9 mouse cellular contexts compared by ENCODE assay signal in the genomic region with DNA sequence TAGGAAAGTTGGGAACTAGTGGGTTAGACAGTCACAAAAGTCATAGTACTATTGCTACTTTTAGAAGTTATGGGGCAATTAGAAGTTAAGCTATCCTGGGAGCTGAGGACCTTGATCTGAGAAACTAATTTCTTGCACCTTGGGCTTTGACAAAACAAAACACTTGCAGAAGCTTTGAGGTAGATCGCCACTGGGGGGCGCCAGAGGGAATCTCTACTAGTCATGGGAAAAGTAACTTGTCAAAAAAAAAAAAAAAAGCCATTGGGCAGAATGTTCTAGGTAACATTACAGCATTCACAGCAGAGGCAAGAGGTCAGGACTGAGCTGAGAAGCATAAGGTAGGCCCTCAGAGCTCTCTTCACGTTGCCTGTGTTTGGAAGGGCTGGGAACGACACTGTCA. TPM values are rescaled to one million over a fixed set of nuclear protein-coding genes. Genes with fewer than 3 reads are reported as not detected.
A peak's percentile ranks its signal among the peaks of the same experiment; 100 is the strongest.
DNase-seq lines count a peak whose midpoint lies in the region; ATAC-seq and TF ChIP-seq lines count a peak whose summit lies in the region.
"Had no signal": no experiment of that assay in that cellular context is flagged by ENCODE, and none has a peak within 500 bp of the region (broad histone marks: within the 10 kb centered on the region; RNA-seq: fewer than 3 reads in every experiment).

No protein-coding gene starts in this region.

- DNase-seq in neural tube, embryonic 10.5 days (ENCODE audit: extremely low spot score, low spot score), result peak; percentile 63
- DNase-seq in adrenal gland, adult 8-10 months, result peak; percentile 42
- peak; percentile 61 for DNase-seq in embryo, embryonic 10 days (ENCODE audit: low spot score)
- DNase-seq in kidney, postnatal 4 days, result peak; percentile 77 to 84
- peak; percentile 76 for DNase-seq in lung, embryonic 14.5 days
- DNase-seq in spleen, postnatal 36 days (ENCODE audit: low spot score in 2 of 2), result peak; percentile 53 to 73

- ATAC-seq in neural tube, embryonic 15.5 days (ENCODE audit: low FRiP score), result no peak
- ATAC-seq in lung, embryonic 14.5 days (ENCODE audit: insufficient read depth), result no peak

- peaks cover 60% of the 10 kb centered on the region for H3K36me3 ChIP-seq in neural tube, embryonic 15.5 days
- H3K36me3 ChIP-seq in lung, embryonic 14.5 days (ENCODE audit: insufficient read depth), result no peaks in the 10 kb centered on the region

- 44% methylated on average over 4 of the region's 4 CpGs for WGBS in neural tube, embryonic 15.5 days
- WGBS in lung, embryonic 14.5 days, result 40% methylated on average over 4 of the region's 4 CpGs

- no peak overlapping the region for H3K9ac ChIP-seq in neural tube, embryonic 15.5 days (replicated peaks)
- H3K9ac ChIP-seq in lung, embryonic 14.5 days, result no peak overlapping the region
- H3K9ac ChIP-seq: neural tube, embryonic 12.5 days had no signal

- H3K4me2 ChIP-seq in neural tube, embryonic 15.5 days, result no peak overlapping the region
- no peak overlapping the region for H3K4me2 ChIP-seq in lung, embryonic 14.5 days
- H3K4me2 ChIP-seq: neural tube, embryonic 12.5 days had no signal

- H3K27me3 ChIP-seq in neural tube, embryonic 15.5 days (replicated peaks), result no peaks in the 10 kb centered on the region
- H3K27me3 ChIP-seq in lung, embryonic 14.5 days (ENCODE audit: insufficient read depth, low read length), result no peaks in the 10 kb centered on the region
- H3K27me3 ChIP-seq: neural tube, embryonic 12.5 days had no signal

- no peak overlapping the region for H3K4me3 ChIP-seq in neural tube, embryonic 15.5 days (replicated peaks)
- H3K4me3 ChIP-seq in lung, embryonic 14.5 days (ENCODE audit: low read depth, low read length), result no peak overlapping the region
- H3K4me3 ChIP-seq: neural tube, embryonic 12.5 days had no signal

- H3K27ac ChIP-seq in neural tube, embryonic 15.5 days (replicated peaks), result no peak overlapping the region
- no peak overlapping the region for H3K27ac ChIP-seq in lung, embryonic 14.5 days (ENCODE audit: low read depth)
- H3K27ac ChIP-seq: neural tube, embryonic 12.5 days had no signal

- peak; percentile 51 for TF ChIP-seq CTCF in lung, embryonic 14.5 days (IDR thresholded peaks at IDR 0.05; ENCODE audit: low read depth)

- H3K4me1 ChIP-seq in neural tube, embryonic 15.5 days, result peaks cover 20% of the 10 kb centered on the region
- no peaks in the 10 kb centered on the region for H3K4me1 ChIP-seq in lung, embryonic 14.5 days (ENCODE audit: insufficient read depth)

- no peaks in the 10 kb centered on the region for H3K9me3 ChIP-seq in neural tube, embryonic 15.5 days (replicated peaks)
- no peaks in the 10 kb centered on the region for H3K9me3 ChIP-seq in lung, embryonic 14.5 days (ENCODE audit: low read depth, low read length)
- H3K9me3 ChIP-seq: neural tube, embryonic 12.5 days had no signal

RNA-seq across cellular contexts. Expression of gene Fndc9, which starts 1.6 kb away (rescaled TPM):
- 1.5 and 2.3 TPM in 2 replicates for polyA plus RNA-seq in neural tube, embryonic 15.5 days (2015; fragmentation: Nextera tagmentation; extraction: Ambion mirVana)
- not detected for total RNA-seq in adrenal gland, adult 8-10 months (2022)
- polyA plus RNA-seq in lung, embryonic 14.5 days (2014; fragmentation: Nextera tagmentation; extraction: Ambion mirVana), result 0.08 TPM in 1 of 2 replicates, not detected in the other
- total RNA-seq: gastrocnemius, postnatal 4 days had no signal
